Mouse (Mus musculus) myocyte (in vitro differentiated cells): ENCODE measurements around the gene Lrrk1.

Source experiments
- MAX ChIP-seq: IDR thresholded peaks from one replicate; pipeline ENCODE4 v1.6.1; 2011; ENCODE audit warnings: low read depth, mild to moderate bottlenecking, control low read depth
- POLR2AphosphoS2 ChIP-seq: IDR thresholded peaks from one replicate; pipeline ENCODE4 v1.6.1; 2011; ENCODE audit warnings: low read depth, control low read depth; ENCODE audit not compliant: insufficient read length
- TCF12 ChIP-seq: IDR thresholded peaks from one replicate; pipeline ENCODE4 v1.6.1; 2011; ENCODE audit warnings: mild to moderate bottlenecking, control low read depth; ENCODE audit not compliant: poor library complexity, insufficient read depth, severe bottlenecking

GRCm38 (mm10) chr7:66238157-66238556 is 150.0 kb downstream of the Lrrk1 start:
- TF ChIP-seq MAX (no peak), POLR2AphosphoS2 (no peak), TCF12 (no peak)
